Mouse (Mus musculus) hindlimb bud, embryonic 11.5 days (tissue): ENCODE results near the gene Camk2g.

Experiments
- DNase-seq: peaks from one replicate; pipeline ENCODE4 v3.0.0-alpha.2; 2012; ENCODE audit warnings: low read depth, low spot score; ENCODE audit errors: extremely low spot score

Camk2g gene

GRCm38 (mm10) chr14:20793758-20794531, at the start of gene Camk2g:
Gene Camk2g, minus strand, starts transcription at chr14:20794088.
- DNase-seq: no peak

GRCm38 (mm10) chr14:20842629-20843028, 48.7 kb upstream of the Camk2g start:
- DNase-seq: no peak

GRCm38 (mm10) chr14:20841526-20841925, 47.6 kb upstream of the Camk2g start:
- DNase-seq: no peak

- DNase-seq: no peak
Observed at GRCm38 (mm10) chr14:20837681-20838080, 43.8 kb upstream of the Camk2g start.

- DNase-seq: no peak
Observed at GRCm38 (mm10) chr14:20836905-20837376, 43.1 kb upstream of the Camk2g start.

- DNase-seq: no peak
Observed at GRCm38 (mm10) chr14:20836171-20836904, 42.5 kb upstream of the Camk2g start, which contains the start of gene Plau. Gene Plau, plus strand, starts transcription at chr14:20836660.

GRCm38 (mm10) chr14:20834136-20834535, 40.2 kb upstream of the Camk2g start:
- no peak for DNase-seq

- no peak for DNase-seq
Observed at GRCm38 (mm10) chr14:20833525-20833924, 39.6 kb upstream of the Camk2g start.

GRCm38 (mm10) chr14:20831915-20832314, 38.0 kb upstream of the Camk2g start:
- no peak for DNase-seq

- DNase-seq: no peak
Observed at GRCm38 (mm10) chr14:20831141-20831910, 37.4 kb upstream of the Camk2g start.

- DNase-seq: no peak
Observed at GRCm38 (mm10) chr14:20829523-20830366, 35.9 kb upstream of the Camk2g start.

- no peak for DNase-seq
Observed at GRCm38 (mm10) chr14:20828524-20828923, 34.6 kb upstream of the Camk2g start.

GRCm38 (mm10) chr14:20827491-20827890, 33.6 kb upstream of the Camk2g start:
- no peak for DNase-seq

GRCm38 (mm10) chr14:20827061-20827460, 33.2 kb upstream of the Camk2g start:
- no peak for DNase-seq

GRCm38 (mm10) chr14:20825516-20825915, 31.6 kb upstream of the Camk2g start:
- DNase-seq: no peak

GRCm38 (mm10) chr14:20824517-20824916, 30.6 kb upstream of the Camk2g start:
- DNase-seq: no peak

- no peak for DNase-seq
Observed at GRCm38 (mm10) chr14:20815448-20815847, 21.6 kb upstream of the Camk2g start.

- DNase-seq: no peak
Observed at GRCm38 (mm10) chr14:20811779-20812406, 18.0 kb upstream of the Camk2g start.

GRCm38 (mm10) chr14:20811236-20811635, 17.3 kb upstream of the Camk2g start:
- no peak for DNase-seq

GRCm38 (mm10) chr14:20809820-20810219, 15.9 kb upstream of the Camk2g start:
- no peak for DNase-seq
